Mouse (Mus musculus) testis, adult 2 months (tissue): ENCODE measurements around the gene Inhbc. TPM values are rescaled to one million over a fixed set of nuclear protein-coding genes. Genes with fewer than 3 reads are reported as not detected.

ENCODE experiments used
- polyA plus RNA-seq: library from polyadenylated mRNA; depleted of rRNA; stranded (reverse); fragments of >200 nt; gene quantifications from 2 replicates; pipeline ENCODE4 v1.2.3, GENCODE M21; 2012; rRNA removed

The Inhbc gene
- polyA plus RNA-seq, 1 experiment, result 0.05 TPM

Other genes starting within 250 kb of the Inhbc start
- gene Os9, start 249.3 kb downstream of the Inhbc start, polyA plus RNA-seq, result 32.2 and 33.9 TPM in 2 replicates
- gene B4galnt1, start 205.2 kb downstream of the Inhbc start, polyA plus RNA-seq, result 21.7 and 27.0 TPM in 2 replicates
- gene Slc26a10, start 189.8 kb downstream of the Inhbc start, polyA plus RNA-seq, result 11.5 and 11.9 TPM in 2 replicates
- 18.6 and 19.8 TPM in 2 replicates for gene Arhgef25, start 180.3 kb downstream of the Inhbc start, polyA plus RNA-seq
- gene Dtx3, start 174.7 kb downstream of the Inhbc start, polyA plus RNA-seq, result 126 and 129 TPM in 2 replicates
- 14.0 and 16.2 TPM in 2 replicates for gene Pip4k2c, start 158.8 kb downstream of the Inhbc start, polyA plus RNA-seq
- gene Kif5a, start 107.1 kb downstream of the Inhbc start, polyA plus RNA-seq, result 3.3 and 3.9 TPM in 2 replicates
- 391 and 429 TPM in 2 replicates for gene Dctn2, start 104.1 kb downstream of the Inhbc start, polyA plus RNA-seq
- 61.3 and 74.1 TPM in 2 replicates for gene Mbd6, start 81.4 kb downstream of the Inhbc start, polyA plus RNA-seq
- gene Mars, start 58.6 kb downstream of the Inhbc start, polyA plus RNA-seq, result 32.4 and 36.7 TPM in 2 replicates
- 0.32 and 0.34 TPM in 2 replicates for gene Arhgap9, start 48.5 kb downstream of the Inhbc start, polyA plus RNA-seq
- gene Gli1, start 28.5 kb downstream of the Inhbc start, polyA plus RNA-seq, result 2.7 and 2.9 TPM in 2 replicates
- gene Inhbe, start 16.0 kb downstream of the Inhbc start, polyA plus RNA-seq, result not detected in 2 replicates
- gene R3hdm2, start 9.9 kb upstream of the Inhbc start, polyA plus RNA-seq, result 43.6 and 56.0 TPM in 2 replicates
- 0.97 and 1.0 TPM in 2 replicates for gene Stac3, start 131.3 kb upstream of the Inhbc start, polyA plus RNA-seq
- 65.0 and 74.9 TPM in 2 replicates for gene Ndufa4l2, start 144.5 kb upstream of the Inhbc start, polyA plus RNA-seq
- 12.7 and 16.7 TPM in 2 replicates for gene Shmt2, start 152.0 kb upstream of the Inhbc start, polyA plus RNA-seq
- 0.36 and 0.51 TPM in 2 replicates for gene Nxph4, start 164.1 kb upstream of the Inhbc start, polyA plus RNA-seq